Mouse (Mus musculus): ENCODE measurements around the gene Fbxl16. TPM values are rescaled to one million over a fixed set of nuclear protein-coding genes. Genes with fewer than 3 reads are reported as not detected.

Gene Fbxl16
- polyA plus RNA-seq, 1 experiment = 5.7 TPM

DNA sequence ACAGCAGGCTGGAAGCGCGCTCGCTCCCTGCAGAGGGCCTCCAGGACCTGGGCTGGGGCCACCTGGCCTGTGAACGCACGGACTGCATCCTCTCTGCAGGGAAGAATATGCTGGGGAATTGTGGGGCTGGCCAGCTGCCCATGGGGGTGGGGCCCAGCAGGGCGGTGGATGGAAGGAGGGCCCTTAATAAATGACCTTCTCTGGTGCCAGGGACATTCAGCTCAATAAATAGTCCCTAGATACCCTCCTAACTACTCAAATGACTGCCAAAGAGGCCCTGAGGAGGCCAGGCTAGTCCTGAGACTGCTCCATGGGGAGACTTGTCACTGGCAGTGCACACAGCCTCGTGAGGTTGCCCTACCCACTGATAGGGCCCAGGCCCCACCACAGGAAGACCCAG lies 25.8 kb upstream of the Fbxl16 start:
- no peak for TF ChIP-seq MAX (IDR thresholded peaks at IDR 0.05)
- no peak for TF ChIP-seq MYOG (IDR thresholded peaks at IDR 0.05; ENCODE audit: control insufficient read depth, extremely low read depth, insufficient read length)
- TF ChIP-seq USF1 (IDR thresholded peaks at IDR 0.05; ENCODE audit: low read depth) = no peak
- no peak for TF ChIP-seq MYOD1 (IDR thresholded peaks at IDR 0.05; ENCODE audit: control insufficient read depth, insufficient read length, low read depth)
- TF ChIP-seq FOSL1 (IDR thresholded peaks at IDR 0.05; ENCODE audit: insufficient read depth, low read length, poor library complexity, severe bottlenecking) = no peak
- TF ChIP-seq CEBPB (IDR thresholded peaks at IDR 0.05; ENCODE audit: low read depth) = no peak
- TF ChIP-seq CTCF (IDR thresholded peaks at IDR 0.05; ENCODE audit: control insufficient read depth, insufficient read depth, insufficient read length) = no peak
- Histone ChIP-seq H3K36me3 (ENCODE audit: control insufficient read depth, insufficient read depth) (peaks cover 32% of the 10 kb centered on the region), H3K79me2 (ENCODE audit: control insufficient read depth, insufficient read depth) (peaks cover 15% of the 10 kb centered on the region), H3ac (ENCODE audit: control insufficient read depth, insufficient read length, low read depth) (no peak overlapping the region), H3K4me3 (ENCODE audit: insufficient read depth, poor library complexity, severe bottlenecking) (no peak overlapping the region), H3K27me3 (ENCODE audit: control insufficient read depth, insufficient read depth, insufficient read length) (no peaks in the 10 kb centered on the region), H3K79me3 (ENCODE audit: low read depth) (no peaks in the 10 kb centered on the region)

DNA sequence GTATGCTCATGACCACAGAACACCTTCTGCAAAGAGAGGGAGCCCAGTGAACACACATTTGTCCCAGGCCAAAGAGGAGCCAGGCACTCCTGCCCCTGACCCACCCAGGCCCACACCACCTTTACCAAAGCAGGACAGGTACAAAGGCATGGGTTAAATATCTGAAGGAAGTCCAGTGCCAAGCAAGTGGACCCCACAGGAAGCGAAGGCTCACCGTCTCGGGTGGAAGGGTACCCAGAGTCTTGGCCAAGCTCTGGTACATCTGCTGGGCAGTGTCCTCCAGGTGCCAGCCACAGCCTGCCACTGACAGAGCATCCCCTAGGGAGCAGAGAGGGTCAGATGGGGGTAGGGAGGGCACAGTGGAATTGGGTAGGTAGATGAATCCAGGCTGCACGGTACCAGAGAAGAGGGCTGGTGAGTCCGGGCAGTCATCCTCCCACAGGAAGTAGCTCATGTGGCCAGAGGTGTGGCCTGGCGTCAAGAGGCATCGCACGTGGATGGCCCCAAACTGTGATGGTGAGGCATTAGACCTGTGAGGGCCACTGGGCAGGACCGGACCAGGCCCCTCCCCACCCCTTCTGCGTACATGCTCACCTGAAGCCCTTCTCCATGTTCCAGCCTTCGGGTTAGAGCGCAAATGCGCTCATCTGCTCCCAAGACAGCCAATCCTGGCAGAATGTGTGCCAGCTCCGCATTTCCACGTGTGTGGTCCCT lies 24.9 kb upstream of the Fbxl16 start:
- H3K79me3 ChIP-seq (ENCODE audit: low read depth) = no peaks in the 10 kb centered on the region
- no peak for TF ChIP-seq FOSL1 (IDR thresholded peaks at IDR 0.05; ENCODE audit: insufficient read depth, low read length, poor library complexity, severe bottlenecking)
- TF ChIP-seq MAX (IDR thresholded peaks at IDR 0.05) = no peak
- TF ChIP-seq CEBPB (IDR thresholded peaks at IDR 0.05; ENCODE audit: low read depth) = no peak
- H3K79me2 ChIP-seq (ENCODE audit: control insufficient read depth, insufficient read depth) = peaks cover 15% of the 10 kb centered on the region
- no peak overlapping the region for H3K4me3 ChIP-seq (ENCODE audit: insufficient read depth, poor library complexity, severe bottlenecking)
- no peaks in the 10 kb centered on the region for H3K27me3 ChIP-seq (ENCODE audit: control insufficient read depth, insufficient read depth, insufficient read length)
- H3ac ChIP-seq (ENCODE audit: control insufficient read depth, insufficient read length, low read depth) = peak overlapping the region; percentile 12
- peaks cover 32% of the 10 kb centered on the region for H3K36me3 ChIP-seq (ENCODE audit: control insufficient read depth, insufficient read depth)

DNA sequence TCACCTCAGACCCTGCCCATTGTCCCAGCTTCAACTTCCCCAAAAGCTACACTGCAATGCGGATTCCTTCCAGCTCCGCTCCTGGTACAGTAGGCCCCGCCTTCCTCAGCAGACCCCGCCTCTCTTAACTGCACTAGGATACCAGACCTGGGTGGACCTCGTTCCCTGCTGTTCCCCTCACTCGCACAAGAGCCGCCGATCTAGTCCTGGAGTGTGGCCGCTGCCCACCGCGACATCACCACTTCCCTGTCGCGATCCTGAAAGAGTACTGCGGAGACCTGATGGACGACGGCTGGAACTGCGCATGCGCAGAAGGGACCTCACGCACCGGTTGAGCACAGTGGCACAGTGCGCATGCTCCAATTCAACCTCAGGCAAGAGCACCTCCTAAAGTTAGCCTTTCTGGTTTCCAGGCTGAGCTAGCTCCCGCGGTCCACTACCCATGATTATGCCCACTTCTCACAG lies 23.6 kb upstream of the Fbxl16 start, which contains the start of gene Haghl:
Haghl (minus strand) TSS at position 393 of the 465 bp plus-strand sequence.
- Histone ChIP-seq H3K4me3 (ENCODE audit: insufficient read depth, poor library complexity, severe bottlenecking) (peak within 1 kb of the TSS; percentile 53), H3K79me2 (ENCODE audit: control insufficient read depth, insufficient read depth) (peaks cover 15% of the 10 kb centered on the region), H3K79me3 (ENCODE audit: low read depth) (no peaks in the 10 kb centered on the region), H3K27me3 (ENCODE audit: control insufficient read depth, insufficient read depth, insufficient read length) (no peaks in the 10 kb centered on the region), H3K36me3 (ENCODE audit: control insufficient read depth, insufficient read depth) (peaks cover 24% of the 10 kb centered on the region), H3ac (ENCODE audit: control insufficient read depth, insufficient read length, low read depth) (peak within 1 kb of the TSS; percentile 83)
- TF ChIP-seq MAX (IDR thresholded peaks at IDR 0.05) (no peak), CTCF (IDR thresholded peaks at IDR 0.05; ENCODE audit: control insufficient read depth, insufficient read depth, insufficient read length) (no peak), MYOD1 (IDR thresholded peaks at IDR 0.05; ENCODE audit: control insufficient read depth, insufficient read length, low read depth) (no peak)

DNA sequence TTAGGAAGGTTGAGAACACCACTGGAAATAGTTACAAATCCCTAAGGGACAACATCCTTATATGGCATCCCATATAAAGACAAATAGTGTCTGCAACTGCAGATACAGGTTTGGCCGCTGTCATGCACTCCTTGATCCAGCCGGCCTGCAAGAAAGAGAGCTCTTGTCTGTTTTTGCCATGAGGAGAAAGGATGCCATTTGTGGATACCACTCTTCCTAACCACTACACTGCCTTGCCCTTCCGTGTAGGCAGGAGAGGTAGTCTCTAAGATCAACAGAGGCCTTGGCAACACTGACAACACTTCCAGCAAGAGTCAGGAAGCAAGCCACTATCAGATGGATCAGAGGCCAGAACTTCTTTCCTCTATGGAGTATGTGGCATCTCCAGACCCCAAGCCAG lies 22.6 kb upstream of the Fbxl16 start, which contains the start of gene Ccdc78:
Ccdc78 (plus strand) TSS at position 301 of the 400 bp plus-strand sequence.
- Histone ChIP-seq H3K79me2 (ENCODE audit: control insufficient read depth, insufficient read depth) (peaks cover 24% of the 10 kb centered on the region), H3K27me3 (ENCODE audit: control insufficient read depth, insufficient read depth, insufficient read length) (no peaks in the 10 kb centered on the region), H3ac (ENCODE audit: control insufficient read depth, insufficient read length, low read depth) (peak within 1 kb of the TSS; percentile 83), H3K36me3 (ENCODE audit: control insufficient read depth, insufficient read depth) (peaks cover 21% of the 10 kb centered on the region), H3K4me3 (ENCODE audit: insufficient read depth, poor library complexity, severe bottlenecking) (peak within 1 kb of the TSS; percentile 53), H3K79me3 (ENCODE audit: low read depth) (peaks cover 2% of the 10 kb centered on the region)
- TF ChIP-seq MYOG (IDR thresholded peaks at IDR 0.05; ENCODE audit: control insufficient read depth, extremely low read depth, insufficient read length) (no peak), CEBPB (IDR thresholded peaks at IDR 0.05; ENCODE audit: low read depth) (no peak), USF1 (IDR thresholded peaks at IDR 0.05; ENCODE audit: low read depth) (no peak), MYOD1 (IDR thresholded peaks at IDR 0.05; ENCODE audit: control insufficient read depth, insufficient read length, low read depth) (no peak), FOSL1 (IDR thresholded peaks at IDR 0.05; ENCODE audit: insufficient read depth, low read length, poor library complexity, severe bottlenecking) (no peak)

DNA sequence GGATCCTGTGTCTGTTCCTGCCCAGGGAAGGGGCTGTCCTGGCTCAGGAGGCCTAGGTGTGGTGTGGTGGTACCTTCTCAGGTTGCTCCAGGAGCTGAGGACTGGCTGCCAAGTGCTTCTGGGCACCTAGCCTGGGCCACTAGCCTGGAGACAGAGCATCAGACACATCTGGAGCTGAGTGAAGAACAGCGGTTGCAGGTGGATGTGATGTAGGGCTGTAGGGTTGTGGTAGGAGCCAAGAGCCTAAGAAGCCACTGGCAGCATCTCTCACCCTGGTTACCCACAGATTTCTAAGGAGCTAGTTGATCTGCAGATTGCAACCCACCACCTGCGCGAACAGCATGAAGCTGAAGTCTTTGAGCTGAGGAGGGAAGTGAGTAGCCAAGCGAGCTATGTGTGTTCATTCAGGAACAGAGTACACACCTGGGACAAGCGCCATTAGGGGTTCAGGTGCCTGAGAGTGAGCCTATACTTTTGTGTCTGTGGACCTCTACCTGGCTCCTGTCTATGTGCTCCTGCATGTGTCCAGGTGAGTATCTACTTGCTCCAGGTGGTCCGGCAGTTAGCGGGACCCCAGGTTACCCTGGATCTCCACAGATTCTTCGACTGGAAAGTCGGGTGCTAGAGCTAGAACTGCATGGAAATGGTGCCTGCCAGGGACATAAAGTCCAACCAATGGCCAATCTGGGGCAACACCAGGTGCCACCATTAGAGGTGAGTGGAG lies 21.9 kb upstream of the Fbxl16 start:
- Histone ChIP-seq H3K4me3 (ENCODE audit: insufficient read depth, poor library complexity, severe bottlenecking) (no peak overlapping the region), H3K79me2 (ENCODE audit: control insufficient read depth, insufficient read depth) (peaks cover 31% of the 10 kb centered on the region), H3K79me3 (ENCODE audit: low read depth) (peaks cover 2% of the 10 kb centered on the region), H3K27me3 (ENCODE audit: control insufficient read depth, insufficient read depth, insufficient read length) (no peaks in the 10 kb centered on the region), H3ac (ENCODE audit: control insufficient read depth, insufficient read length, low read depth) (no peak overlapping the region), H3K36me3 (ENCODE audit: control insufficient read depth, insufficient read depth) (peaks cover 15% of the 10 kb centered on the region)
- TF ChIP-seq USF1 (IDR thresholded peaks at IDR 0.05; ENCODE audit: low read depth) (no peak), MAX (IDR thresholded peaks at IDR 0.05) (no peak), MYOD1 (IDR thresholded peaks at IDR 0.05; ENCODE audit: control insufficient read depth, insufficient read length, low read depth) (no peak), FOSL1 (IDR thresholded peaks at IDR 0.05; ENCODE audit: insufficient read depth, low read length, poor library complexity, severe bottlenecking) (no peak), CEBPB (IDR thresholded peaks at IDR 0.05; ENCODE audit: low read depth) (no peak), CTCF (IDR thresholded peaks at IDR 0.05; ENCODE audit: control insufficient read depth, insufficient read depth, insufficient read length) (no peak)

All from C2C12 (cell line).